Mouse (Mus musculus) embryonic facial prominence, embryonic 12.5 days (tissue): ENCODE results near the gene Wnt2b. TPM values are rescaled to one million over a fixed set of nuclear protein-coding genes. Genes with fewer than 3 reads are reported as not detected.

ENCODE experiments used
- ATAC-seq: fragments of 200-750 bp; cut with Nextera tagmentation; 2 replicates; pipeline ENCODE4 v1.8.0; 2017; ENCODE audit not compliant: insufficient number of reproducible peaks, insufficient read depth, low FRiP score, low TSS enrichment
- H3K27ac ChIP-seq: fragments of 300-500 bp; sonication (generic); 2 replicates; pipeline ENCODE4 v1.5.1; 2016; ENCODE audit warnings: mild to moderate bottlenecking
- H3K27me3 ChIP-seq: fragments of 300-500 bp; sonication (generic); 2 replicates; pipeline ENCODE4 v1.6.1; 2016; ENCODE audit warnings: mild to moderate bottlenecking, moderate library complexity
- H3K36me3 ChIP-seq: fragments of 300-500 bp; sonication (generic); 2 replicates; pipeline ENCODE4 v1.6.1; 2016; ENCODE audit warnings: mild to moderate bottlenecking
- H3K4me1 ChIP-seq: fragments of 300-500 bp; sonication (generic); 2 replicates; pipeline ENCODE4 v1.6.1; 2016
- H3K4me2 ChIP-seq: fragments of 300-500 bp; sonication (generic); replicated peaks from 2 replicates; pipeline ENCODE4 v1.6.1; 2016; ENCODE audit warnings: mild to moderate bottlenecking, moderate library complexity
- H3K4me3 ChIP-seq: fragments of 300-500 bp; sonication (generic); 2 replicates; pipeline ENCODE4 v1.5.1; 2016; ENCODE audit warnings: mild to moderate bottlenecking
- H3K9ac ChIP-seq: fragments of 300-500 bp; sonication (generic); 2 replicates; pipeline ENCODE4 v1.6.1; 2016; ENCODE audit warnings: mild to moderate bottlenecking, moderate library complexity
- H3K9me3 ChIP-seq: fragments of 300-500 bp; sonication (generic); 2 replicates; pipeline ENCODE4 v1.6.1; 2016; ENCODE audit warnings: mild to moderate bottlenecking, moderate library complexity
- WGBS: fragments of 180-500 bp; shearing (Covaris S2); methylation state at CpG from one replicate; pipeline ENCODE4 v1.1.7; 2016; 5-methylcytosine and 5-hydroxymethylcytosine counted together
- polyA plus RNA-seq: library from polyadenylated mRNA; unstranded; fragments of >200 nt; fragmentation: Nextera tagmentation; extraction: Ambion mirVana; gene quantifications from 2 replicates; pipeline ENCODE4 v1.2.1, GENCODE M21; 2016

Wnt2b gene
- polyA plus RNA-seq, 1 experiment from 2014 or later = 1.3 TPM

DNA sequence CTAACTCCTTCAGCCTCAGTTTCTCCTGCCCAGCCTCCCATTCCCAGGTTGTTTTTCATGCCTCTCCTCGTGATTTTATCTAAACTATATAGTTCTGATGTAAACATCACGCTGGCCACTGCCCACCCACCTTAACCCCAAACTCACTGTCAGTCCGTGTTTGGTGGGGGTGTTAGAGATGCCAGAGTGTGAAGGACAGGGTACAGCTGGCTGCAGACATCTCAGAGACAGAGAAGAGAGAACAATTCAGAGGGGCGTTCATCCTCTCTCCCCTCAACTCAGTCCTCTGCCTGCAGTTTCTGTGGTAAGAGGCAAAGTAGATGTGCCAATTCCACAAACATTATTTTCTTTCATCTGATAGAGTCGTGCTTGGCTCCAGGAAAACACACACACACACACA, 1.1 kb upstream of the Wnt2b start:
- peak overlapping the region; percentile 59 for H3K4me2 ChIP-seq
- H3K36me3 ChIP-seq = no peaks in the 10 kb centered on the region
- H3K9ac ChIP-seq = no peak overlapping the region
- no peaks in the 10 kb centered on the region for H3K9me3 ChIP-seq
- H3K27me3 ChIP-seq = peaks cover 58% of the 10 kb centered on the region
- ATAC-seq = no peak
- no peak overlapping the region for H3K4me3 ChIP-seq
- H3K4me1 ChIP-seq = peaks cover 34% of the 10 kb centered on the region
- 9% methylated on average over 4 of the region's 5 CpGs for WGBS
- H3K27ac ChIP-seq = no peak overlapping the region

DNA sequence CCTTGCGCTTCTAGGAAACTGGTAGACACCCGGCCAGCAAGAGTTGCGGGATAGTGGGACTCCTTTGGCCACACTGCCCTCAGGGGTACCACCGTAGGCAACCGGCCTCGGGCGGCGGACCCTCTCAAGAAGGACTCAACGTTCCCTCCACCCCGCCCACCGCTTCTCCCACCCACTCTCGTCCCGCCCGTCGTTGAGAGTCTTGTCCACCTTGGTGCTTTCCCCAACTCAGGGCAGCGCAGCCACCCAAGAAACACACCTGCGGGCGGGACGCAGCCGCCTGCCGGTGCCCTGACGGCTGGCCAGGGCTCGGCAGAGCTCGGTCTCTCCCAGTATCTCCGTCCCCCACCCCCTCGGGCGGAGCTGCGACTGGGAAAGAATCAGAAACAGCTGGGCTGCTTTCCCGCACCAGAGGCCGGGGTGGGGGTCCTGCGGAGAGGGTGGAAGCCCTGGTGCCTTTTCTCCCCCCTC, 455 bp upstream of the Wnt2b start:
- no peaks in the 10 kb centered on the region for H3K9me3 ChIP-seq
- under 1% methylated on average over 30 of the region's 31 CpGs for WGBS
- peak overlapping the region; percentile 39; the same call in 1 of the 2 replicates for H3K9ac ChIP-seq
- no peaks in the 10 kb centered on the region for H3K36me3 ChIP-seq
- H3K4me2 ChIP-seq = peak overlapping the region; percentile 59
- H3K27me3 ChIP-seq = peaks cover 58% of the 10 kb centered on the region
- no peak overlapping the region for H3K27ac ChIP-seq
- peak; percentile 49 for ATAC-seq
- H3K4me3 ChIP-seq = peak overlapping the region; percentile 48
- H3K4me1 ChIP-seq = peaks cover 33% of the 10 kb centered on the region

DNA sequence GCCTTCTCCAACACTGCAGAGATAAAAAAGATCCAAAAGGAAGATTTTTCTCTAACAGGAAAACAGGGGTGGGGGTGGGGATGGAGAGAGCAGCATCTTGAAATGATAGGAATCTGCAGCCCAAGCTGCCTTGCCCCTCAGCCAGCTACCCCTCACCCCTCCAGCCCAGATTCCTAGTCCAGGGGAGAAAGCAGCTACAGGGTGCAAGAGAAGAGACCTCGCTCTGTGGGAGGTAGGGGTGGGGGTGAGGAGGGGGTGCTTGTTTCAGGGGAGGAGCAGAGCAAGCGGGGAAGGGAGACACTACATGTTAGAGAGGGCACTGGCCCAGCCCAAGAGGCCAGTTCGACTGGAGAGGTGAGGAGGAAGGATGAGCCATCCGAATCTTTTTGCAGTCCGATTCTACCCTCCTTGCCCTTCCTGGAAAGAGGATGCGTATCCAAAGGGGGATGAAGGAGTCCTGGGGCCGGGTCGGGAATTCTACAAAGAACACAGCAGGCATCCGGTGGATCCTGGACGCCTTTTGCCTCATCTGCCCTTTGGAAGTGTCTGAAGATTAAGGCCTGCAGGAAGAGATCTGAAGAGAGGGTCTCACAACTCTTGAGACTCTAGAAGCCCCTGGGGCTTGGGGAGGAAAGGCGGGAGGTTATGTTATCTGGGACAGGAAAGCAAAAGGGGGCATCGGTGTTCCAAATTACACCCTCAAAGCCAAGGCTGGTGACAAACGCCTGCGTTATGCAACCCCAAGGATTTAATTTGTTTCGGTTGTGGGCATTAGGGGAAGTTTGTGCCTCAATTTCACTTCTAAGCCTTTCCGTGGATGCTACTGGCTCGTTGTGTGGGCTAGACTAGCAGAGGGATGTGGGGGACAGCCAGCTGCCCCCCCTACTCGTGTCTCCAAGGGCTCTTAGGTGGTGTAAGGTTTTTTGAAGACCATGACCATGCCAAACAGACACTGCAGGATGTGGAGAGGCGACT, 1.4 kb downstream of the Wnt2b start:
- H3K4me2 ChIP-seq = peak overlapping the region; percentile 59
- no peaks in the 10 kb centered on the region for H3K36me3 ChIP-seq
- no peak overlapping the region for H3K27ac ChIP-seq
- peaks cover 36% of the 10 kb centered on the region for H3K4me1 ChIP-seq
- H3K4me3 ChIP-seq = peak overlapping the region; percentile 48
- WGBS = 6% methylated on average over 19 of the region's 19 CpGs
- ATAC-seq = no peak
- peak overlapping the region; percentile 25; the same call in 1 of the 2 replicates for H3K9ac ChIP-seq
- H3K9me3 ChIP-seq = no peaks in the 10 kb centered on the region
- H3K27me3 ChIP-seq = peaks cover 53% of the 10 kb centered on the region

DNA sequence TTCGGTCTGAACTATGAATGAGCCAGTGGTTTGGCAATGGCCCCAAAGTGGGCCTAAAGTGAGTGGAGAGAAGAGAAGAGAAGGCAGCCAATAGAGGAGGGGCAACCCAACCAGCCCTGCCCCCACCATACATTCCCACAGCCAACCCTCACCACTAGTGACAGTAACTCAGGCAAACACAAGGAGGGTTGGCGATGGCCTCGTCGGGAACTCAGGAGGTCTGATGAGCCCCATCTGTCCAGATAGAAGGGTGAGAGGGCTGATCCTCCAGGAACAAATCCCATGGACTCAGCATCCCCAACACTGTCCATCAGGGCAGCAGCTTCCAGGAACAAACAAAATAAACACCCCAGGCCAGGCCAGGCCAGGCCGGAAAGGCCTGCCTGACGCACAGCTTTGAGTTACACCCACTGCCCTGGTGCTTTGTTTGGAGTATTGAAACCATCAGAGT, 5.6 kb downstream of the Wnt2b start:
- Histone ChIP-seq H3K4me2 (no peak overlapping the region), H3K27ac (no peak overlapping the region), H3K4me3 (no peak overlapping the region), H3K9me3 (no peaks in the 10 kb centered on the region), H3K9ac (no peak overlapping the region), H3K4me1 (peaks cover 8% of the 10 kb centered on the region), H3K27me3 (peaks cover 24% of the 10 kb centered on the region), H3K36me3 (peaks cover 13% of the 10 kb centered on the region)
- no peak for ATAC-seq
- WGBS = 67% methylated on average over 6 of the region's 6 CpGs

DNA sequence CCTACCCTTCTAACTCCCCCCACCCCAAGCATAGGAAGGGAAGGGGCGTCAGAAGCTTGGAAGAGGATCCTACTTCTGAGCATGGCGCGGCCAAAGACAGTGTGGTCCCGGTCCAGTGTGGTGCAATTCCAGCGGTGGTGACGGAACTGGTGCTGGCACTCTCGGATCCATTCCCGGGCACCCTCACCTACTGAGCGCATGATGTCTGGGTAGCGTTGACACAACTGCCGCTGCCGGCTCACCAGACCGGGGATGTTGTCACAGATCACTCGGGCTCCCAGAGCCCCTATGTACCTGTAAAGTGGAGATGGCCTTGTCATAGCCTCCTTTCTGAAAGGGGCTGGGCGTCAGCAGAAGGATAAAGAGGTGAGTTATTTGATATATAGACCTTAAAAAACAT, 7.2 kb downstream of the Wnt2b start:
- no peak for ATAC-seq
- WGBS = 96% methylated on average over 15 of the region's 15 CpGs
- peaks cover 23% of the 10 kb centered on the region for H3K36me3 ChIP-seq

DNA sequence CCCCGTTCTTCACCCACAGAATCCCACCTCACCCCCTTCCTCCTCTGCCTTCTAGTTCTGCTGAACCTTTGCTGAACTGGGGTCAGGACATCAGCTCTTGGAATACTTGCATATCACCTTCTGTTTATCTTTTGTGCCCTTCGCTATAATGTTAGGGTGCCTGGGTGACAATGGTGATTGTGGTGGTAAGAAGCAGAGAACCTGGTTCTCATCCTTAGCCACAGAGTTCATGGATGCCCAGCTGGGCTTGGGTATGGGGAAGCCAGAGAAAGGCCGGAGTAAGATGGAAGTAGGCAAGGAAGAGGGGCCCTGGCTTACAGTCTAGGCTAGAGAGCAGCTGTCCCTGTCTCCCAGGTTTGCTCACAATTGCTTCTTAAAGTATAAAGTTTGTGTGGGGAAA, 7.6 kb downstream of the Wnt2b start:
- H3K9ac ChIP-seq = no peak overlapping the region
- no peak for ATAC-seq
- H3K27me3 ChIP-seq = peaks cover 6% of the 10 kb centered on the region
- WGBS = 96% methylated on average over 3 of the region's 3 CpGs
- no peak overlapping the region for H3K4me3 ChIP-seq
- no peak overlapping the region for H3K27ac ChIP-seq
- H3K36me3 ChIP-seq = peaks cover 23% of the 10 kb centered on the region
- H3K4me1 ChIP-seq = peaks cover 4% of the 10 kb centered on the region; the same call in 1 of the 2 replicates
- no peak overlapping the region for H3K4me2 ChIP-seq
- H3K9me3 ChIP-seq = no peaks in the 10 kb centered on the region

More for the DNA sequence above, 7.2 kb downstream of the Wnt2b start:
- H3K27ac ChIP-seq = no peak overlapping the region
- H3K27me3 ChIP-seq = peaks cover 9% of the 10 kb centered on the region
- no peak overlapping the region for H3K9ac ChIP-seq
- H3K9me3 ChIP-seq = no peaks in the 10 kb centered on the region
- H3K4me3 ChIP-seq = no peak overlapping the region
- no peak overlapping the region for H3K4me2 ChIP-seq
- peaks cover 4% of the 10 kb centered on the region; the same call in 1 of the 2 replicates for H3K4me1 ChIP-seq

DNA sequence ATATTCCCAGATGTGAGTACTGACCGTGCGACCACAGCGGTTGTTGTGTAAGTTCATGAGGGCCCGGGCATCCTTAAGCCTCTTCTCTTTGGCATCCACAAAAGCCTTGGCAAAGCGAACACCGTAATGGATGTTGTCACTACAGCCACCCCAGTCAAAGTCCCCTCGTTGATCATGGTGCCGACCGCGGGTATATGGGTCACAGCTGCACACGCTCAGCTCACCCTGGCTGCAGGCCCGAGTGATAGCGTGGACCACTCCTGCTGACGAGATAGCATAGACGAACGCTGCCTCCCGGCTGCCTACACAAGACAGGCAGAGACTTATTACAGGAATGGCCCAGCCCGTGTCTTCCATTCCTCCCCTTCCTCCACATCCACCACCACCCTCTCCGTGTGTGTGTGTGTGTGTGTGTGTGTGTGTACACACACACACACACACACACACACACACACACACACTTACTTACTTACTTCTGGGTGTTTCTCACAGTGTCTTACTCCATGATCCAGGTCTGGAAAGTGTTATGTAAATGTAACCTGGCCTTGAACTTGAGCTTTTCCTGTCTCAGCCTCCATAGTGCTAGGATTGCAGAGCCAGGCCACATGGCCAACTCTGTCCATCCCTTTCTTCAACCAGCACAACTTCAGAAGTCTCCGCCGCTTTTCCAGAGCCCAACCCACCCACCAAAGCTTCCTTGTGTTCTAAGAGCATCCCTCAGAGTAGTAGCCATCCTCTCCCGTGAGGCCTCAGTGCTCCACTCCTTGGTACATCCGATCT, 8.6 kb downstream of the Wnt2b start:
- WGBS = 93% methylated on average over 23 of the region's 23 CpGs
- no peak overlapping the region for H3K4me3 ChIP-seq
- H3K4me1 ChIP-seq = peaks cover 4% of the 10 kb centered on the region; the same call in 1 of the 2 replicates
- H3K9me3 ChIP-seq = no peaks in the 10 kb centered on the region
- no peak overlapping the region for H3K9ac ChIP-seq
- H3K27ac ChIP-seq = no peak overlapping the region
- no peaks in the 10 kb centered on the region for H3K27me3 ChIP-seq
- no peak for ATAC-seq
- no peak overlapping the region for H3K4me2 ChIP-seq
- peaks cover 25% of the 10 kb centered on the region for H3K36me3 ChIP-seq

DNA sequence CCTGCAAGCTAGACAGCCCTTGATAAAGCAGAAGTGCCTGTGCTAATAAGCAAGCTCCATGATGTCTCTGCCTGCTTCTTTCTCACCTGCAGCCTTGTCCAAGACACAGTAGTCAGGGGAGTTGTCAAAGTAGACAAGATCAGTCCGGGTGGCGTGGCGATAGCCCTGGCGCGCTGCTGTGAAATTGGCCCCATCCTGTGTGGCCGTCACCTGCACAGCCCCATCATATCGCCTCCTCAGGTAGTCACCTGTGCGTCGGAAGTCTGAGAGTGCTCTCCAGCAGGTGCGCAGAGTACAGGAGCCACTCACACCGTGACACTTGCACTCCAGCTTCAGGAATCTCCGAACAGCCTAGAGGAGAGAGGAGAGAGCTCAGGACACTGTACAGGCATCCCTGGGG, 10.8 kb downstream of the Wnt2b start:
- no peak overlapping the region for H3K27ac ChIP-seq
- no peak overlapping the region for H3K9ac ChIP-seq
- no peak overlapping the region for H3K4me3 ChIP-seq
- no peaks in the 10 kb centered on the region for H3K27me3 ChIP-seq
- H3K4me1 ChIP-seq = no peaks in the 10 kb centered on the region
- WGBS = 93% methylated on average over 12 of the region's 12 CpGs
- peaks cover 37% of the 10 kb centered on the region for H3K36me3 ChIP-seq
- no peaks in the 10 kb centered on the region for H3K9me3 ChIP-seq
- H3K4me2 ChIP-seq = no peak overlapping the region
- ATAC-seq = no peak

DNA sequence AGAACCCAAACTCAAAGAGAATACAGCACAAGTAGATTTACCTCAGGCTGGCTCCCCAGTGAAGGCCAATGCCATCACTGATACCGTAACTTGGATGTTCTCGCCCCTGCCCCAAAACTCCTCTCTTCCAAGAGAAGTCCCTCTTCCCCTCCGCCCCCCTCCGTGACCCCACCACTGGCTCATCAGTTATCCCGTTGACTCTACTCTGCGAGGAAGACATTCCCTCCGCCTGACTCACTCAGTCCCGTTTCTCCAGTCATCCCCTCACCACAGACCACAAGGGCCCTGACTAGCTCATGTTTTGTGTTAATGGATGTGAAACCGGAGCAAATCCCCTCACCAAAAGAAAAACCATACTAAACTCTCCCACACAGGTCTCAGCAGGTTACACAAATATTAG, 16.8 kb downstream of the Wnt2b start:
- Histone ChIP-seq H3K27me3 (no peaks in the 10 kb centered on the region), H3K27ac (no peak overlapping the region), H3K4me1 (peaks cover 30% of the 10 kb centered on the region), H3K36me3 (peaks cover 15% of the 10 kb centered on the region), H3K4me3 (no peak overlapping the region), H3K4me2 (no peak overlapping the region), H3K9ac (no peak overlapping the region), H3K9me3 (no peaks in the 10 kb centered on the region)
- WGBS = 74% methylated on average over 9 of the region's 9 CpGs
- no peak for ATAC-seq

DNA sequence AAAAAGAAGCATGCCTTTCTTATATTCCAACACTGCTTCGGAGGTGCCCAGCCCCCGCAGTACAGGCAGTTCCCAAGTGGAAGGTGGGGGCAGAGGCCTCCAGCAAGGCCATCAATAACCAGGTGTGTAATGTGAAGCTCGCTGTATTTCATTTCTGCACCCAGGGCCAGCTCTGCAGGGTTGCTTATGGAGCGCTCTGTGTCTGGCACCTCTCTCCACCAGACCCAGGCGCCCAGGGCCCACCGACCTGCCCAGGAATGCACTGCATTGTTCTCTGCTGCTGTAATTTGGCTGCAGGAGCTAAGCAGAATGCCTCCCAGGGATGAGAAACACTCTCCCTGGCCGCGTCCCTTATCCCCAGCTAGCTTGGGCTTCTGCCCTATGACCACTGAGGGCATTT, 18.4 kb downstream of the Wnt2b start:
- WGBS = 26% methylated on average over 8 of the region's 8 CpGs
- Histone ChIP-seq H3K4me3 (no peak overlapping the region), H3K27me3 (no peaks in the 10 kb centered on the region), H3K36me3 (peaks cover 18% of the 10 kb centered on the region), H3K9me3 (no peaks in the 10 kb centered on the region), H3K9ac (no peak overlapping the region), H3K4me1 (peaks cover 36% of the 10 kb centered on the region), H3K27ac (no peak overlapping the region), H3K4me2 (no peak overlapping the region)
- no peak for ATAC-seq

DNA sequence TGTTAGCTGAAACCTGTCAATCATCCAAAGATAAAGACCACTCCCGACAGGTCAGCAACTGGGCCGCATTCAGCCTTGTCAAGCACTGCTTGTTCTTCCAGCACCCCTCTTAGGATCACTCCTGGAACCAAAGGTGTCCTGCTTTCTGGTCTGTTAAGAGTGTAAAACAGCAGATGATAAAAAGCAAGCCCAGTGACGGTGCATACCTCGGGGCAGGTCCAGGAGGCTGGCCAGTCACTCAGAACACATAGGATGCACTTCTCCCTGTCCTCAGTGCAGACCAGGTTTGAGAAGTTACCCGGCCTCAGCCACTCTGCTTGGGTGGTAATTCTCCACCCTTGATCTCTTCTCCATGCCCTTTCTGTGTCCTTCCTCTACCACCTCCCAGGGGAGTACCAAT, 19.0 kb downstream of the Wnt2b start:
- no peak for ATAC-seq
- H3K4me1 ChIP-seq = peaks cover 42% of the 10 kb centered on the region
- no peaks in the 10 kb centered on the region for H3K27me3 ChIP-seq
- H3K9ac ChIP-seq = no peak overlapping the region
- H3K9me3 ChIP-seq = no peaks in the 10 kb centered on the region
- peaks cover 15% of the 10 kb centered on the region for H3K36me3 ChIP-seq
- no peak overlapping the region for H3K4me2 ChIP-seq
- H3K4me3 ChIP-seq = no peak overlapping the region
- H3K27ac ChIP-seq = no peak overlapping the region
- 48% methylated on average over 5 of the region's 5 CpGs for WGBS
